Mouse (Mus musculus) ES-Bruce4 (cell line): ENCODE measurements around the gene Pde10a.

Source experiments
- EP300 ChIP-seq: IDR thresholded peaks from 2 replicates; pipeline ENCODE4 v1.6.1; 2011; ENCODE audit warnings: low read depth, low read length; ENCODE audit not compliant: insufficient read depth
- POLR2A ChIP-seq: IDR thresholded peaks from one replicate; pipeline ENCODE4 v1.8.1; 2011; ENCODE audit warnings: low read length; ENCODE audit not compliant: insufficient read depth

DNA sequence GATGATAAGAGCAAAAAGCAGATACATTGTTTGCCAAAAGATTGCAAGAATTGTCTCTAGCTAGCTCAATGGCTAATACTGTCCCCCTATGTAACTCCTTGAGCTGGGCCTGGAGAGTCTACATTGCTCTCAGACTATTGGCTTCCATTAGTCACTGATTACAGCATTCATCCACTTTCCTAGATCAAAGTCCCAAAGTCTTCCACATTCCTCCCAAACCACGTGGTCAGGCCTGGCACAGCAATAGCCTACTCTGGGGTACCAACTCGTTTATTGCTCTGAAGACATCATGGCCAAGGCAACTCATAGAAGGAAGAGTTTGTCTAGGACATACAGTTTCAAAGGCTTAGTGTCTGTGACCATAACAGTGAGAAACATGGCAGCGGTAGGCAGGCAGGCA is 173.6 kb downstream of the Pde10a start:
- TF ChIP-seq POLR2A = no peak
- no peak for TF ChIP-seq EP300
